Mouse (Mus musculus) hindbrain, embryonic 14.5 days (tissue): ENCODE measurements at regions not wholly inside any gene's neighbourhood (a gene's known extent, or its start where the extent isn't known, plus 50 kb on each side); places are given as distances from the start of the nearest gene placed in this dataset.

Experiments
- ATAC-seq: fragments of 200-750 bp; cut with Nextera tagmentation; 2 replicates; pipeline ENCODE4 v1.8.0; 2017; ENCODE audit warnings: moderate number of reproducible peaks, mild to moderate bottlenecking, moderate TSS enrichment, moderate library complexity; ENCODE audit not compliant: low FRiP score
- DNase-seq: peaks from one replicate; pipeline ENCODE4 v3.0.0-alpha.2; 2015; ENCODE audit warnings: low spot score
- H3K27ac ChIP-seq: fragments of 300-500 bp; sonication (generic); 2 replicates; pipeline ENCODE4 v1.5.1; 2014; ENCODE audit warnings: mild to moderate bottlenecking, moderate library complexity
- H3K27me3 ChIP-seq: fragments of 300-500 bp; sonication (generic); 2 replicates; pipeline ENCODE4 v1.6.1; 2014; ENCODE audit warnings: mild to moderate bottlenecking, low read length, mixed read lengths; ENCODE audit not compliant: control insufficient read depth, insufficient read depth
- H3K36me3 ChIP-seq: fragments of 300-500 bp; sonication (generic); replicated peaks from 2 replicates; pipeline ENCODE4 v1.6.1; 2014; ENCODE audit not compliant: control insufficient read depth, insufficient read depth
- H3K4me1 ChIP-seq: fragments of 300-500 bp; sonication (generic); replicated peaks from 2 replicates; pipeline ENCODE4 v1.6.1; 2014; ENCODE audit warnings: antibody characterized with exemption, low read length, mixed read lengths; ENCODE audit not compliant: control insufficient read depth, insufficient read depth
- H3K4me2 ChIP-seq: fragments of 300-500 bp; sonication (generic); replicated peaks from 2 replicates; pipeline ENCODE4 v1.6.1; 2014; ENCODE audit warnings: mild to moderate bottlenecking, moderate library complexity
- H3K4me3 ChIP-seq: fragments of 300-500 bp; sonication (generic); replicated peaks from 2 replicates; pipeline ENCODE4 v1.5.1; 2014; ENCODE audit warnings: mild to moderate bottlenecking, low read length
- H3K9ac ChIP-seq: fragments of 300-500 bp; sonication (generic); 2 replicates; pipeline ENCODE4 v1.6.1; 2014
- H3K9me3 ChIP-seq: fragments of 300-500 bp; sonication (generic); 2 replicates; pipeline ENCODE4 v1.6.1; 2016; ENCODE audit warnings: low read length; ENCODE audit not compliant: control insufficient read depth
- WGBS: fragments of 180-500 bp; shearing (Covaris S2); extraction: QIAGEN DNeasy Blood & Tissue Kit; methylation state at CpG from one replicate; pipeline ENCODE4 v1.1.7; 2014; 5-methylcytosine and 5-hydroxymethylcytosine counted together

DNA sequence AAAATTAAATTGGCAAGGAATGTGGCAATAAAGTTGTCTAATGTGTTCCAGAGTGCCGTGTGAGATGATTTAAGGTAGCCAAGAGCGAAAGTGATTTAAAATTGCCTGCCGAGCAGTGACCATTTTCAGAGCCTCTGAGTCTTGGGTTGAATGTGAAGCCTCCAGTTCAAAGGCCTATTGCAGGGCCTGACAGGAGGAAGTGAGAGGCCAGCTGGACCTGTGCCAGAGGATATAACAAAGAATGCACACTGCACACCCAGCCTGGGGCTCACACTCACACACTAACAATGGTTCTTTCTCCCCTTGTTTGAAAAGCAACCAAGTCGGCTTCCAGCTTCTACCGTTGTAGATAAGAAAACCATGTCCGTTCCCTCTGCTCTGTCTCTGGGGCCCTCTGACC lies 390.1 kb downstream of the Pmp22 start:
- H3K36me3 ChIP-seq, result no peaks in the 10 kb centered on the region
- H3K9me3 ChIP-seq, result 0 out of 2 replicates have a peak, but pooled peaks cover 3% of the 10 kb centered on the region
- DNase-seq (peak; percentile 62), ATAC-seq (no peak)
- H3K4me2 ChIP-seq, result no peak overlapping the region
- H3K4me1 ChIP-seq, result 0 out of 2 replicates have a peak, but pooled peaks cover 4% of the 10 kb centered on the region
- 0 out of 2 replicates have a peak overlapping the region, but pooled peaks have one; percentile 32 for H3K27ac ChIP-seq
- no peak overlapping the region for H3K9ac ChIP-seq
- H3K4me3 ChIP-seq, result no peak overlapping the region
- 34% methylated on average over 6 of the region's 6 CpGs for WGBS
- no peaks in the 10 kb centered on the region for H3K27me3 ChIP-seq

DNA sequence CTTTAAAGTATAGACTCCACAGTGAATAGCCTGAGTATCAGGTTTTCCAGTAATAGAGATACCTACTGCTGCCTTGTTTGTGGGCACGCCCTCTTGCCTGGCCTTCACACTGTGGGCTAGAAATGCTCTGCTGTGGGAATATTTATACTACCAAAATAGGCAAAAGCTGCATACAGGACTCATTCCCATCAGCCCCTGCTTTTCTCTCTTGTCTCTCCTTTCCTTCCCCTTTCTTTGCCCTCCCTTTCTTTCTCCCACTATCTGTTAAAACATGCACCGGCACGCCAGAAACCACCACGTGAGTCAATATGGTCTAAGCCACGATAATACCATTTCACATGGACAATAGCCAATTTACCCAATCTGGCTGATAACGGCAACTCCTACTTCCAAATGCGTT lies 395.5 kb downstream of the Pmp22 start:
- Histone ChIP-seq H3K27me3 (no peaks in the 10 kb centered on the region), H3K9me3 (no peaks in the 10 kb centered on the region), H3K4me2 (no peak overlapping the region), H3K4me1 (no peaks in the 10 kb centered on the region), H3K9ac (no peak overlapping the region), H3K4me3 (no peak overlapping the region), H3K36me3 (no peaks in the 10 kb centered on the region), H3K27ac (no peak overlapping the region)
- DNase-seq (no peak), ATAC-seq (no peak)
- 61% methylated on average over 7 of the region's 7 CpGs for WGBS

- no peaks in the 10 kb centered on the region for H3K36me3 ChIP-seq
- H3K27ac ChIP-seq, result no peak overlapping the region
- H3K9me3 ChIP-seq, result no peaks in the 10 kb centered on the region
- WGBS, result 74% methylated on average over 12 of the region's 12 CpGs
- no peak overlapping the region for H3K4me2 ChIP-seq
- H3K4me3 ChIP-seq, result no peak overlapping the region
- no peaks in the 10 kb centered on the region for H3K4me1 ChIP-seq
- DNase-seq (no peak), ATAC-seq (no peak)
- no peak overlapping the region for H3K9ac ChIP-seq
- no peaks in the 10 kb centered on the region for H3K27me3 ChIP-seq
Measured at GRCm38 (mm10) chr11:63525431-63525830, 396.6 kb downstream of the Pmp22 start.

DNA sequence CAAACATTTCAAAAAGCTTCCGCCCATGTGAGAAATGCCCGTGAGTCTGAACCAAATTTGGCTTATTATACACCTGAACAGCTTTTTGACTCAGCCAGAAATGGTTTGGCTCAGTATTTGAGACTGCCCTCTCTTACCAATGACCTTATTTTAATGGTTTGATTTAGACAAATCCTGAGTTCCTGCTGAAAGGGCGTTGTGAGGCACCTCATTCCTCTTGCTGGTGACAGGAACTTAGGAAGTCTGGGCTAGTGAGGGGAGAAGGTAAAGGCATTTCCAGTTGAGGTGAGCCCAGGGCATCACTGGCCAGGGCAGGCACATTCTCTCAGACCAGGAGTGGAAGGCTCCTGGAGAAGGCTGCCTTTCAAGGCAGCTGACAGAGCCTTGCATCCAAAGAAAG lies 396.1 kb downstream of the Hs3st3b1 start:
- WGBS, result 82% methylated on average over 3 of the region's 3 CpGs
- Histone ChIP-seq H3K4me1 (no peaks in the 10 kb centered on the region), H3K4me3 (no peak overlapping the region), H3K36me3 (no peaks in the 10 kb centered on the region), H3K4me2 (no peak overlapping the region), H3K9me3 (no peaks in the 10 kb centered on the region), H3K9ac (no peak overlapping the region), H3K27ac (no peak overlapping the region), H3K27me3 (no peaks in the 10 kb centered on the region)
- ATAC-seq (no peak), DNase-seq (no peak)

GRCm38 (mm10) chr11:63532752-63533151 lies 389.3 kb downstream of the Hs3st3b1 start:
- Histone ChIP-seq H3K36me3 (no peaks in the 10 kb centered on the region), H3K4me1 (no peaks in the 10 kb centered on the region), H3K27me3 (no peaks in the 10 kb centered on the region), H3K4me2 (no peak overlapping the region), H3K9me3 (no peaks in the 10 kb centered on the region), H3K27ac (no peak overlapping the region), H3K9ac (no peak overlapping the region), H3K4me3 (no peak overlapping the region)
- no peak for DNase-seq
- 76% methylated on average over 5 of the region's 5 CpGs for WGBS
- ATAC-seq, result no peak

DNA sequence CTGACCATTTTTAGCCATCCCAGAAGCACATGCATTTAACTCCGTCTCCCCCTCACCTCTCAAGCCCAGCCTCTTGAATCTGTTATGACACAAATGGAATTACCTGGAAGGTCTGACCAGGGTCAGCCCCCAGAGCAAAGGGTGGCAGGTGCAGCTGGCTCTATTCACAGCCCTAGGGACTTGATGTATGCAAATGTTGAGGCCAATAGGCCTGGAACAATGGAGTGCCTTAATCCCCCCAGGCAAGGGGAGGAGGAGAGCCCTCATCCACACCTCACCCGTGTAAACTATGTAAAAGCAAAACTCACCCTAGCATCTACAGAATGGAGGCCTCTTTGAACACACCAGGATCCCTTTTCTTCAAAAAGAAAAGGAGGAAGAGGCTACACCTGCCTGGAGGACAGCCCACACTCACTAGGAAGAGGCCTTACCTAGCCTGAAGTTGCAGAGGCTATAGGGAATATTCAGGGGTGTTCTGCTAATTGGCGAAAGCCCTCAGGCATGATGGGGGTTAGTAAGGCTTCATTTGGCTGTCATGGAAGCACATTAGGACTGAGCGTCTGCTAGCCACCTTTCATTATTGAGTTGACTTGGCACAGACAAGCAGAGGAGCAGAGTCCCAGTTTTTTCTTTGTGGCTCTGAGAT lies 388.4 kb downstream of the Hs3st3b1 start:
- H3K27ac ChIP-seq, result no peak overlapping the region
- 37% methylated on average over 4 of the region's 4 CpGs for WGBS
- no peaks in the 10 kb centered on the region for H3K4me1 ChIP-seq
- no peak overlapping the region for H3K4me2 ChIP-seq
- no peaks in the 10 kb centered on the region for H3K36me3 ChIP-seq
- DNase-seq (no peak), ATAC-seq (no peak)
- no peaks in the 10 kb centered on the region for H3K9me3 ChIP-seq
- no peak overlapping the region for H3K9ac ChIP-seq
- no peaks in the 10 kb centered on the region for H3K27me3 ChIP-seq
- no peak overlapping the region for H3K4me3 ChIP-seq

DNA sequence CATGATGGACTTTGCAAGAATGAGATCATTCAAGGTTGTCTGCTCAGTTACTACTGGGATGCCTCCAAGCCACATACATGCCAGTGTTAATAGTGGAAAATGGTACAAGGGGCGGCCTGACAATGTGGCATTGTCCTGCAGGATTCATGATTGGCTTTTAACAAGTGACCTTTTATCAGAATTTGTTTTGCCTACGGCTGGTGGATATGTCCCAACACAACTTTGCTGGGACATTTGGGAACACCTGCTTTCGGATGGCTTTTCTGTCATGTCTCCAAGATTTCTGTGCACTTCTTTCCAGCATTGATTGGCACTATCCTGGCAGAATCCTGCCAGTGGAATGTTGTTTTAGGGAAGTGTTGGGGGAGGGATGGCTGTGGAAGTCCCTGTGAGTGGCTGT lies 384.4 kb downstream of the Hs3st3b1 start:
- no peaks in the 10 kb centered on the region for H3K9me3 ChIP-seq
- WGBS, result 80% methylated on average over 3 of the region's 3 CpGs
- DNase-seq (no peak), ATAC-seq (no peak)
- H3K27ac ChIP-seq, result no peak overlapping the region
- no peak overlapping the region for H3K9ac ChIP-seq
- H3K36me3 ChIP-seq, result no peaks in the 10 kb centered on the region
- no peak overlapping the region for H3K4me3 ChIP-seq
- no peaks in the 10 kb centered on the region for H3K4me1 ChIP-seq
- no peak overlapping the region for H3K4me2 ChIP-seq
- H3K27me3 ChIP-seq, result no peaks in the 10 kb centered on the region

DNA sequence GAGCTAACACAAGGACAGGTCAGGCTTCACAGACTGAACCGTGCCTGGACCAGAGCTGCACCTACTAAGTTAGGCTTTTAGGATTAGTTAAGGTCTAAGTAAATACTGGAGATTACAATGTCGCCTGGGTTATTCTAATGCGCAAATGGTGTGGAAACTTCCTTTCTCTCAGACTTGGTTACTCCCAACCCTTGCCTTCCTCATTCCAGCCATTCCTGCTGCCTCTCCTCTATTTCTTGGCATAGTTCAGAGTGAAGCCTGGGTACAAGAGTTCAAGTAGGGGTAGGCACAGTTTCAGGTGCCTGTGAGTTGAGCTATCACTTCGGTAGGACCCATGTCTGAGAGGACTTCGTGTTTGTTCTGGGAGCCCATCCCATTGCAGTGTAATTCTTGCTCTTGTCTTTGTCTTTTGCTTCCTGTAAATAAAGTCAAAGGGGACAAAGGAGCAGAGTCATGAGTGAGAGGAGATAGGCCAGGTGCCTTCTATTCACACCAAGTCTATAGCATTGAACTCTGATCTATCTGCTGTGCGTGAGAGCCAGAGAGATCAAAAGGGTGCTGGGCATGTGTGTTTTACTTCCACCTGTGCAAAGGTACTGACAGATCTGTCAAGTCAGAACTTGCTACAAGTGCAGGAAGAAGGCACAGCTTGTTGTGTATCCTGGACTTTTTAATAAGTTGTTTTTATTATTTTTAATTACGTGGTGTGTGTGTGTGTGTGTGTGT lies 378.0 kb downstream of the Hs3st3b1 start:
- Histone ChIP-seq H3K4me1 (no peaks in the 10 kb centered on the region), H3K36me3 (no peaks in the 10 kb centered on the region), H3K9ac (no peak overlapping the region), H3K27me3 (no peaks in the 10 kb centered on the region), H3K27ac (no peak overlapping the region), H3K4me3 (no peak overlapping the region), H3K4me2 (no peak overlapping the region), H3K9me3 (no peaks in the 10 kb centered on the region)
- 84% methylated on average over 7 of the region's 7 CpGs for WGBS
- ATAC-seq (no peak), DNase-seq (no peak)

DNA sequence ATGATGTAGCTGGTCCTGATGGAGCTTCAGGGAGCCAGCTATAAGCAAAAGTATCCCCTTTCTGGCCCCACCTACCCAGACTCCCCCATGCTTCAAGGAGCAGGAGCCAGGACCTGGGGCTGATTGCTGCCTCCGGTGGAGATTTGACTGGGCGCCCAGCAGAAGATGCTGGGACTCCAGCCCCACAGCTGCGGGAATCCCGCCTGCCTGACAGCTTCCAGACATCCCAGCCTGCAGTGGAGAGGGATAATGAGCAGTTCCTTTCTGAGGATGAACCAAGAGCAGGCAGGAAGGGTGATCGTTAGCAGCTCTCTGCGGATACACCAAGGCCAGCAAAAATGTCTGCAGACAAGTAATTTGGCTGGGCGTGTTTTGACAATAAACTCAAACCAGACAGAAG lies 376.6 kb downstream of the Hs3st3b1 start:
- Histone ChIP-seq H3K4me2 (no peak overlapping the region), H3K4me1 (no peaks in the 10 kb centered on the region), H3K9me3 (no peaks in the 10 kb centered on the region), H3K9ac (no peak overlapping the region), H3K4me3 (no peak overlapping the region), H3K36me3 (no peaks in the 10 kb centered on the region), H3K27me3 (no peaks in the 10 kb centered on the region), H3K27ac (no peak overlapping the region)
- no peak for ATAC-seq
- WGBS, result 49% methylated on average over 7 of the region's 7 CpGs
- no peak for DNase-seq
